Mouse (Mus musculus): ENCODE data around the gene Hsd3b6. TPM values are rescaled to one million over a fixed set of nuclear protein-coding genes. Genes with fewer than 3 reads are reported as not detected.

The Hsd3b6 gene
- total RNA-seq, 2 experiments from 2014 or later, result not detected

Other genes starting within 250 kb of the Hsd3b6 start
- gene Gm10681, start 225.6 kb downstream of the Hsd3b6 start, total RNA-seq (2021), result not detected
- not detected for gene Hsd3b5, start 184.2 kb downstream of the Hsd3b6 start, total RNA-seq (2021)
- gene Hsd3b2, start 89.9 kb downstream of the Hsd3b6 start, total RNA-seq (2021), result not detected
- not detected for gene Hsd3b3, start 51.3 kb downstream of the Hsd3b6 start, total RNA-seq (2021)
- gene Hsd3b1, start 45.4 kb upstream of the Hsd3b6 start, total RNA-seq (2021), result not detected
- gene Hao2, start 78.8 kb upstream of the Hsd3b6 start, total RNA-seq (2021), result not detected

All from heart, postnatal 25 days (tissue).